Mouse (Mus musculus) heart, embryonic 13.5 days (tissue): Measurements from ENCODE around the gene Cstf1. TPM values are rescaled to one million over a fixed set of nuclear protein-coding genes. Genes with fewer than 3 reads are reported as not detected.
A peak's percentile ranks its signal among the peaks of the same experiment; 100 is the strongest.

Experiments
- ATAC-seq: fragments of 200-750 bp; cut with Nextera tagmentation; 2 replicates; pipeline ENCODE4 v1.8.0; 2017; ENCODE audit warnings: moderate TSS enrichment; ENCODE audit not compliant: insufficient number of reproducible peaks, low FRiP score, low TSS enrichment; ENCODE audit errors: extremely low read depth
- H3K27ac ChIP-seq: fragments of 300-500 bp; sonication (generic); replicated peaks from 2 replicates; pipeline ENCODE4 v1.5.1; 2015; ENCODE audit warnings: moderate library complexity, mild to moderate bottlenecking, inconsistent platforms
- H3K27me3 ChIP-seq: fragments of 300-500 bp; sonication (generic); replicated peaks from 2 replicates; pipeline ENCODE4 v1.6.1; 2015; ENCODE audit warnings: mild to moderate bottlenecking, inconsistent platforms
- H3K36me3 ChIP-seq: fragments of 300-500 bp; sonication (generic); 2 replicates; pipeline ENCODE4 v1.6.1; 2015; ENCODE audit warnings: mild to moderate bottlenecking, inconsistent platforms
- H3K4me1 ChIP-seq: fragments of 300-500 bp; sonication (generic); 2 replicates; pipeline ENCODE4 v1.6.1; 2015; ENCODE audit warnings: inconsistent platforms
- H3K4me2 ChIP-seq: fragments of 300-500 bp; sonication (generic); 2 replicates; pipeline ENCODE4 v1.6.1; 2015; ENCODE audit warnings: inconsistent platforms, mild to moderate bottlenecking, moderate library complexity
- H3K4me3 ChIP-seq: fragments of 300-500 bp; sonication (generic); 2 replicates; pipeline ENCODE4 v1.5.1; 2015; ENCODE audit warnings: moderate library complexity, mild to moderate bottlenecking, inconsistent platforms
- H3K9ac ChIP-seq: fragments of 300-500 bp; sonication (generic); 2 replicates; pipeline ENCODE4 v1.6.1; 2015; ENCODE audit warnings: inconsistent platforms, mild to moderate bottlenecking, moderate library complexity
- H3K9me3 ChIP-seq: fragments of 300-500 bp; sonication (generic); 2 replicates; pipeline ENCODE4 v1.6.1; 2016; ENCODE audit warnings: inconsistent platforms
- WGBS: fragments of 180-500 bp; shearing (Covaris S2); methylation state at CpG from one replicate; pipeline ENCODE4 v1.1.7; 2015; ENCODE audit warnings: mixed read lengths; 5-methylcytosine and 5-hydroxymethylcytosine counted together
- polyA plus RNA-seq: library from polyadenylated mRNA; unstranded; fragments of >200 nt; fragmentation: Nextera tagmentation; extraction: Ambion mirVana; gene quantifications from 2 replicates; pipeline ENCODE4 v1.2.1, GENCODE M21; 2015

The Cstf1 gene
- polyA plus RNA-seq, 1 experiment from 2014 or later = 28.0 TPM

- H3K4me3 ChIP-seq = peak overlapping the region; percentile 77
- 10% methylated on average over 31 of the region's 31 CpGs for WGBS
- H3K36me3 ChIP-seq = no peaks in the 10 kb centered on the region
- H3K9me3 ChIP-seq = peaks cover 11% of the 10 kb centered on the region
- peak overlapping the region; percentile 91 for H3K4me2 ChIP-seq
- peak overlapping the region; percentile 67 for H3K27ac ChIP-seq
- H3K4me1 ChIP-seq = peaks cover 49% of the 10 kb centered on the region
- no peak for ATAC-seq
- H3K27me3 ChIP-seq = no peaks in the 10 kb centered on the region
- H3K9ac ChIP-seq = peak overlapping the region; percentile 87
Observed at GRCm38 (mm10) chr2:172346034-172346929, 24.2 kb upstream of the Cstf1 start.

GRCm38 (mm10) chr2:172346933-172347611 is 23.4 kb upstream of the Cstf1 start:
- H3K9me3 ChIP-seq = peaks cover 11% of the 10 kb centered on the region
- ATAC-seq = 0 out of 2 replicates have a peak, but pooled peaks have one; percentile 5
- no peaks in the 10 kb centered on the region for H3K36me3 ChIP-seq
- peak overlapping the region; percentile 69 for H3K27ac ChIP-seq
- 48% methylated on average over 8 of the region's 8 CpGs for WGBS
- peak overlapping the region; percentile 77 for H3K4me3 ChIP-seq
- H3K9ac ChIP-seq = peak overlapping the region; percentile 87
- H3K4me1 ChIP-seq = peaks cover 49% of the 10 kb centered on the region
- no peaks in the 10 kb centered on the region for H3K27me3 ChIP-seq
- peak overlapping the region; percentile 91 for H3K4me2 ChIP-seq

GRCm38 (mm10) chr2:172348297-172348950 is 22.1 kb upstream of the Cstf1 start:
- peak overlapping the region; percentile 47 for H3K9ac ChIP-seq
- H3K4me2 ChIP-seq = peak overlapping the region; percentile 91
- H3K27me3 ChIP-seq = no peaks in the 10 kb centered on the region
- H3K4me3 ChIP-seq = peak overlapping the region; percentile 77
- WGBS = 24% methylated on average over 3 of the region's 3 CpGs
- peaks cover 49% of the 10 kb centered on the region for H3K4me1 ChIP-seq
- H3K9me3 ChIP-seq = peaks cover 1% of the 10 kb centered on the region; the same call in 1 of the 2 replicates
- no peak for ATAC-seq
- H3K36me3 ChIP-seq = peaks cover 12% of the 10 kb centered on the region
- peak overlapping the region; percentile 69 for H3K27ac ChIP-seq

- 0 out of 2 replicates have a peak overlapping the region, but pooled peaks have one; percentile 69 for H3K27ac ChIP-seq
- no peak overlapping the region for H3K9ac ChIP-seq
Observed at GRCm38 (mm10) chr2:172349776-172350175, 20.7 kb upstream of the Cstf1 start.

GRCm38 (mm10) chr2:172350773-172351172 is 19.7 kb upstream of the Cstf1 start:
- H3K9me3 ChIP-seq = no peaks in the 10 kb centered on the region
- H3K4me3 ChIP-seq = peak overlapping the region; percentile 77
- peaks cover 42% of the 10 kb centered on the region for H3K4me1 ChIP-seq
- peaks cover 35% of the 10 kb centered on the region for H3K36me3 ChIP-seq
- peak overlapping the region; percentile 91 for H3K4me2 ChIP-seq
- peak overlapping the region; percentile 64; the same call in 1 of the 2 replicates for H3K9ac ChIP-seq
- H3K27ac ChIP-seq = no peak overlapping the region
- no peak for ATAC-seq
- no peaks in the 10 kb centered on the region for H3K27me3 ChIP-seq
- WGBS = 57% methylated on average over 8 of the region's 8 CpGs

More at GRCm38 (mm10) chr2:172349776-172350175, 20.7 kb upstream of the Cstf1 start:
- Histone ChIP-seq H3K36me3 (peaks cover 25% of the 10 kb centered on the region), H3K4me3 (peak overlapping the region; percentile 77), H3K27me3 (no peaks in the 10 kb centered on the region), H3K9me3 (no peaks in the 10 kb centered on the region), H3K4me2 (peak overlapping the region; percentile 91), H3K4me1 (peaks cover 44% of the 10 kb centered on the region)
- 74% methylated on average over 14 of the region's 14 CpGs for WGBS
- no peak for ATAC-seq

GRCm38 (mm10) chr2:172353218-172353617 is 17.3 kb upstream of the Cstf1 start:
- Histone ChIP-seq H3K9ac (no peak overlapping the region), H3K4me2 (no peak overlapping the region), H3K36me3 (peaks cover 60% of the 10 kb centered on the region), H3K27me3 (no peaks in the 10 kb centered on the region), H3K4me1 (peaks cover 23% of the 10 kb centered on the region), H3K27ac (no peak overlapping the region), H3K4me3 (no peak overlapping the region), H3K9me3 (no peaks in the 10 kb centered on the region)
- no peak for ATAC-seq
- WGBS = 81% methylated on average over 9 of the region's 9 CpGs

- 85% methylated on average over 9 of the region's 9 CpGs for WGBS
- H3K36me3 ChIP-seq = peaks cover 75% of the 10 kb centered on the region
- no peak for ATAC-seq
Observed at GRCm38 (mm10) chr2:172354761-172355160, 15.7 kb upstream of the Cstf1 start.

GRCm38 (mm10) chr2:172355833-172356232 is 14.6 kb upstream of the Cstf1 start:
- Histone ChIP-seq H3K4me3 (no peak overlapping the region), H3K36me3 (peaks cover 86% of the 10 kb centered on the region), H3K4me2 (no peak overlapping the region), H3K4me1 (peaks cover 4% of the 10 kb centered on the region), H3K9me3 (no peaks in the 10 kb centered on the region), H3K27ac (no peak overlapping the region), H3K9ac (no peak overlapping the region), H3K27me3 (no peaks in the 10 kb centered on the region)
- ATAC-seq = no peak
- 82% methylated on average over 5 of the region's 5 CpGs for WGBS

More at GRCm38 (mm10) chr2:172354761-172355160, 15.7 kb upstream of the Cstf1 start:
- Histone ChIP-seq H3K9me3 (no peaks in the 10 kb centered on the region), H3K4me2 (no peak overlapping the region), H3K27ac (no peak overlapping the region), H3K4me3 (no peak overlapping the region), H3K9ac (no peak overlapping the region), H3K27me3 (no peaks in the 10 kb centered on the region), H3K4me1 (peaks cover 14% of the 10 kb centered on the region)

- WGBS = 82% methylated on average over 7 of the region's 7 CpGs
- Histone ChIP-seq H3K4me2 (no peak overlapping the region), H3K4me1 (peaks cover 13% of the 10 kb centered on the region), H3K9me3 (no peaks in the 10 kb centered on the region), H3K27me3 (no peaks in the 10 kb centered on the region), H3K9ac (no peak overlapping the region), H3K27ac (no peak overlapping the region), H3K36me3 (peaks cover 100% of the 10 kb centered on the region), H3K4me3 (no peak overlapping the region)
- no peak for ATAC-seq
Observed at GRCm38 (mm10) chr2:172363176-172363575, 7.3 kb upstream of the Cstf1 start.

- Histone ChIP-seq H3K27me3 (no peaks in the 10 kb centered on the region), H3K4me3 (peak overlapping the region; percentile 97), H3K9me3 (no peaks in the 10 kb centered on the region), H3K36me3 (peaks cover 65% of the 10 kb centered on the region), H3K4me1 (peaks cover 44% of the 10 kb centered on the region), H3K9ac (peak overlapping the region; percentile 97), H3K4me2 (peak overlapping the region; percentile 81), H3K27ac (peak overlapping the region; percentile 70)
- WGBS = 0% methylated on average over 11 of the region's 11 CpGs
- no peak for ATAC-seq
Observed at GRCm38 (mm10) chr2:172371258-172371657, 777 bp downstream of the Cstf1 start.

GRCm38 (mm10) chr2:172376551-172376950 is 6.1 kb downstream of the Cstf1 start:
- H3K27me3 ChIP-seq = no peaks in the 10 kb centered on the region
- whole genome bisulfite sequencing = 82% methylated on average over 4 of the region's 4 CpGs
- H3K9ac ChIP-seq = no peak overlapping the region
- H3K9me3 ChIP-seq = no peaks in the 10 kb centered on the region
- ATAC-seq = no peak
- H3K4me2 ChIP-seq = no peak overlapping the region
- H3K4me1 ChIP-seq = peaks cover 10% of the 10 kb centered on the region
- no peak overlapping the region for H3K27ac ChIP-seq
- H3K4me3 ChIP-seq = no peak overlapping the region
- H3K36me3 ChIP-seq = peaks cover 89% of the 10 kb centered on the region
